Mouse (Mus musculus): ENCODE results near the gene Gli1. TPM values are rescaled to one million over a fixed set of nuclear protein-coding genes. Genes with fewer than 3 reads are reported as not detected.
A peak's percentile ranks its signal among the peaks of the same experiment; 100 is the strongest.

The Gli1 gene
- polyA plus RNA-seq, 1 experiment = 10.4 TPM

DNA sequence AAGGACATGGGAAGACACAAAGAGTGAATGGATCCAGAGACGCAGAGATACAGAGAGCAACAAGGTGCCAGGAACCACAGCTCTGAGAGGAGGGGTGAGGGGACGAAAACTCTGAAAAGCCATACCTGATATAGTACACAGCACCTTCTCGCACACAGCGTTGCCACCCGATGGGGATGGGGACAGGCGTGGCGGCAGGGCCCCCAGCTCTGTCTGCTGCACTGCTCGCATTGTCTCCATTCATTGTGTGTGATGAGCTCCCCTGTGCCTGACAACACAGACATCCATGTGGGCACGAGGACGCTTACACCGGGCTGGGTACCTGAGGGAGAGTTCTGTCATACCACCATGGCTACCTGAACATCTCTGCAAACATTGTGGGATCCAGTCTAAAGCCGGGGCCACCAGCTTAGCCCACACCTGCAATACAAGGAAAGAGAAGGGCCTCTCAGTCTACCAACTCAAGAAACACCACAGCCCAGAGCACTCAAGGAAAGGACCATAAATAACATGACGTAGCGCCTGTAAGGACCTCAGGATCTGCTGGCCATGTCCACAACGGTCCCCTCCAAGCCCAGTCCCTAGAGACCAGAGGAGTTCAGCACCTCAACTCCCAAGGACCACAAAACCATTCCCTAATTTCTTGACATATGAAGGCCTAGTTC, 54.4 kb downstream of the Gli1 start:
- Histone ChIP-seq H3K4me3 (ENCODE audit: low read depth, low read length) (peak overlapping the region; percentile 97), H3K27ac (ENCODE audit: insufficient read depth, low read depth, low read length) (peak overlapping the region; percentile 87)
- 44% methylated on average over 15 of the region's 15 CpGs for WGBS

DNA sequence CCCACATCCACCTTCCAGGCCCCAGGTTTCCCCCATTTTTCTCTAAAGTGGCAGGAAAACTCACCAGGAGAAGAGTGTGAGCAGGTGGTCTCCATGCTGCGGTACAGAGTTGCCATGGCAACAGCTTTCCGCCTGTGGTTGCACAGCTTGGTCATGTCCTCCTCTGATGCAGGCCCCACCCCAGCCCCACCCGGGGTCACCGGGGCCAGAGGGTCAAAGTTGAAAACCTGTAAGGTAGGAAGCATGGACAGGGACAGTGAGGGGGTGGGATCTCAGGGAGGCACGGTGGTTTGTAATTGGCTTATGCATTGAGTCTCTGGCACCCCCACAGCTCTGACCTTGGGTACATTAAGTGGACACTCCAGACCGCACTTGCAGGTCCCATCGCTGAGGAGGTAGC, 55.0 kb downstream of the Gli1 start:
- no peaks in the 10 kb centered on the region for H3K27me3 ChIP-seq (ENCODE audit: control insufficient read depth, insufficient read depth, low read length)
- peak overlapping the region; percentile 97 for H3K4me3 ChIP-seq (ENCODE audit: low read depth, low read length)
- H3K4me1 ChIP-seq (ENCODE audit: control insufficient read depth, insufficient read depth, insufficient read length, low read length) = peaks cover 20% of the 10 kb centered on the region
- WGBS = 30% methylated on average over 7 of the region's 7 CpGs
- TF ChIP-seq POLR2A (IDR thresholded peaks at IDR 0.05; ENCODE audit: low read depth, low read length) (no peak), CTCF (IDR thresholded peaks at IDR 0.05; ENCODE audit: extremely low read depth, insufficient read length, insufficient replicate concordance, low read depth, low read length) (no peak)
- peaks cover 55% of the 10 kb centered on the region for H3K36me3 ChIP-seq (ENCODE audit: control insufficient read depth, insufficient read depth, low read length)
- H3K27ac ChIP-seq (ENCODE audit: insufficient read depth, low read depth, low read length) = peak overlapping the region; percentile 87; the same call in 1 of the 2 replicates

More for the DNA sequence above, 54.4 kb downstream of the Gli1 start:
- Histone ChIP-seq H3K4me1 (ENCODE audit: control insufficient read depth, insufficient read depth, insufficient read length, low read length) (peaks cover 23% of the 10 kb centered on the region), H3K27me3 (ENCODE audit: control insufficient read depth, insufficient read depth, low read length) (no peaks in the 10 kb centered on the region), H3K36me3 (ENCODE audit: control insufficient read depth, insufficient read depth, low read length) (peaks cover 48% of the 10 kb centered on the region)
- TF ChIP-seq CTCF (IDR thresholded peaks at IDR 0.05; ENCODE audit: extremely low read depth, insufficient read length, insufficient replicate concordance, low read depth, low read length) = no peak

DNA sequence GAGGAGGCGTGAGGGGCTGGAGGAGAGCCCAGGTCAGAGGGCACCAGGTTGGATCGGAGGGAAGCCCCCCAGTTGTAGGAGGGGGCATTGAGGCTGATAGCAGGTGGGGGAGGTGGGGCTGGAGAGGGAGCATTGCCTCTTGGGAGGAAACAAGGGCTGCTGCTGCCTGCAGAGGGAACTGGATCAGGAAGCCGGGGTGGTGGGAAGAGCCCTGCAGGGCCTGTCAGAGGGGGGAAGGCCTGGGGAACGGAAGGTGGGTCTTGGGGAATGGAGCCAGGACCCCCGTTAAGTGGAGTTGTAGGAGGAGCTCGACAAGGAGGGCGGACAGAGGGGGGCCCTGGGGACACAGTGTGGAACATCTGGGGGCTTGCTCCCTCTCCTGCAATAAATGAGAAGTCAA, 55.6 kb downstream of the Gli1 start:
- TF ChIP-seq CTCF (IDR thresholded peaks at IDR 0.05; ENCODE audit: extremely low read depth, insufficient read length, insufficient replicate concordance, low read depth, low read length) (no peak), POLR2A (IDR thresholded peaks at IDR 0.05; ENCODE audit: low read depth, low read length) (no peak)
- Histone ChIP-seq H3K4me3 (ENCODE audit: low read depth, low read length) (no peak overlapping the region), H3K27me3 (ENCODE audit: control insufficient read depth, insufficient read depth, low read length) (no peaks in the 10 kb centered on the region), H3K27ac (ENCODE audit: insufficient read depth, low read depth, low read length) (no peak overlapping the region), H3K36me3 (ENCODE audit: control insufficient read depth, insufficient read depth, low read length) (peaks cover 60% of the 10 kb centered on the region), H3K4me1 (ENCODE audit: control insufficient read depth, insufficient read depth, insufficient read length, low read length) (peaks cover 20% of the 10 kb centered on the region)
- WGBS = 89% methylated on average over 7 of the region's 7 CpGs

DNA sequence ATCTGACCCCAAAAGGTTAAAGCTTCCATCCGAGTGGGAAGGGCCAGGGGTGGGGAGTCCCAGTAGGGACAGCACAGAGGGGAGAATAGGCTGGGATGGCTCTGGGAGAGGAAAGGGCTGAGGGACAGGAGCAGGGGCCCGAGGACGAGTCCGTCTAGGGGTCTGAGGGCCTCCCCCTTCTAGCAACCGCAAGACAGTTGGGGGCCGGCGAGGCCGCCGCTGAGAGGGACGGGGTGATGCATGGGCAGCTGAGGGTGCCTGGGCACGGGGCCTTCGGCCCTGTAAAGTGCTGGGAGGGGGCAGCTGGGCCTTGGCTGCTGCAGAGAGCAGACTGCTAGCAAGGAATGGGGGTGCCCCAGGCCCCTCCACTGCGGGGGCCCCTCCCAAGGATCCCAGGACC, 56.1 kb downstream of the Gli1 start:
- no peak overlapping the region for H3K4me3 ChIP-seq (ENCODE audit: low read depth, low read length)
- H3K27ac ChIP-seq (ENCODE audit: insufficient read depth, low read depth, low read length) = no peak overlapping the region
- H3K4me1 ChIP-seq (ENCODE audit: control insufficient read depth, insufficient read depth, insufficient read length, low read length) = peaks cover 20% of the 10 kb centered on the region
- TF ChIP-seq POLR2A (IDR thresholded peaks at IDR 0.05; ENCODE audit: low read depth, low read length) = no peak
- H3K36me3 ChIP-seq (ENCODE audit: control insufficient read depth, insufficient read depth, low read length) = peaks cover 64% of the 10 kb centered on the region
- 88% methylated on average over 13 of the region's 13 CpGs for WGBS
- no peaks in the 10 kb centered on the region for H3K27me3 ChIP-seq (ENCODE audit: control insufficient read depth, insufficient read depth, low read length)

DNA sequence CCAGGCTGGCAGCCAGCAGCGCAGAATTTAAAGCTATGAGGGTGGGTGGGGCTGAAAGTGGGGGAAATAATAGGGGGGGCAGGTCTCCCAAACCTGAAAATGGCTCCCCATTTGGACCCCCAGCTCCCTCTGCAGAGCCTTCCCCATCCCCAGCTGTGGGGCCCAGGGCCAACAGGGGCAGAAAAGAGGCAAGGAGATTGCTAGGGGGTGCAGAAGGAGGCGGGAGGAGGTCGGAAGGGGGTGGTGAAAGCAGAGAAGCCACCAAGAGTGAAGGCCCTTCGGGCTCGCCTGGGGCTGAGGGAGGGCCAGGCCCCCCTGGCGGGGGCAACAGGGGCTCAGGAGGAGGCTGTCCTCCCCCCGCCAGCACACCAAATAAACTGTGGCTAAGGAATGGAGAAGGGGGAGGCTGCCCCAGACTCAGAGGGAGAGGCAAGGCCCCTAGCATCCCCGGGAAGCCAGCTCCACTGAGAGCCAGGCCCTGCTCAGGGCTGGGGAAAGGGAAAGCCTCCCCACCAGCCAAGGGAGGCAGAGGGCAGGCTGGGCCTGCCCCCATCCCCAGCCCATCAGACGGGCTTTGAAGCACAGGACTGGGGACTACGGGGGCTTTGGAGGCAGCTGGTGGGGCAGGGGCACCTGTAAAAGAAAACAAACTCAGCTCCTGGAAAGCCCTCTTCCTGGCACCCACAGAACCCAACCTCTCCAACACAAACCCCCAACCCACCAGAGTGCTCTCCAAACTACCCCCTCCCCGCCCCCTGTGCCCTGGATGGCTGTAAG, 56.9 kb downstream of the Gli1 start:
- Histone ChIP-seq H3K4me1 (ENCODE audit: control insufficient read depth, insufficient read depth, insufficient read length, low read length) (peaks cover 20% of the 10 kb centered on the region), H3K36me3 (ENCODE audit: control insufficient read depth, insufficient read depth, low read length) (peaks cover 68% of the 10 kb centered on the region), H3K4me3 (ENCODE audit: low read depth, low read length) (no peak overlapping the region), H3K27me3 (ENCODE audit: control insufficient read depth, insufficient read depth, low read length) (no peaks in the 10 kb centered on the region), H3K27ac (ENCODE audit: insufficient read depth, low read depth, low read length) (no peak overlapping the region)
- 85% methylated on average over 11 of the region's 11 CpGs for WGBS
- TF ChIP-seq POLR2A (IDR thresholded peaks at IDR 0.05; ENCODE audit: low read depth, low read length) = no peak
- TF ChIP-seq CTCF (IDR thresholded peaks at IDR 0.05; ENCODE audit: extremely low read depth, insufficient read length, insufficient replicate concordance, low read depth, low read length) = no peak

GRCm38 (mm10) chr10:127284105-127284622, 57.6 kb downstream of the Gli1 start:
- H3K27ac ChIP-seq (ENCODE audit: insufficient read depth, low read depth, low read length) = no peak overlapping the region
- TF ChIP-seq POLR2A (IDR thresholded peaks at IDR 0.05; ENCODE audit: low read depth, low read length) (no peak), CTCF (IDR thresholded peaks at IDR 0.05; ENCODE audit: extremely low read depth, insufficient read length, insufficient replicate concordance, low read depth, low read length) (no peak)
- peaks cover 15% of the 10 kb centered on the region for H3K4me1 ChIP-seq (ENCODE audit: control insufficient read depth, insufficient read depth, insufficient read length, low read length)
- WGBS = 94% methylated on average over 7 of the region's 7 CpGs
- no peaks in the 10 kb centered on the region for H3K27me3 ChIP-seq (ENCODE audit: control insufficient read depth, insufficient read depth, low read length)
- no peak overlapping the region for H3K4me3 ChIP-seq (ENCODE audit: low read depth, low read length)
- peaks cover 74% of the 10 kb centered on the region for H3K36me3 ChIP-seq (ENCODE audit: control insufficient read depth, insufficient read depth, low read length)

- peaks cover 86% of the 10 kb centered on the region for H3K36me3 ChIP-seq (ENCODE audit: control insufficient read depth, insufficient read depth, low read length)
- 29% methylated on average over 13 of the region's 13 CpGs for WGBS
Measured at GRCm38 (mm10) chr10:127282620-127283215, 59.1 kb downstream of the Gli1 start.

More at GRCm38 (mm10) chr10:127282620-127283215, 59.1 kb downstream of the Gli1 start:
- Histone ChIP-seq H3K27ac (ENCODE audit: insufficient read depth, low read depth, low read length) (no peak overlapping the region), H3K27me3 (ENCODE audit: control insufficient read depth, insufficient read depth, low read length) (no peaks in the 10 kb centered on the region), H3K4me1 (ENCODE audit: control insufficient read depth, insufficient read depth, insufficient read length, low read length) (peaks cover 13% of the 10 kb centered on the region), H3K4me3 (ENCODE audit: low read depth, low read length) (no peak overlapping the region)
- TF ChIP-seq CTCF (IDR thresholded peaks at IDR 0.05; ENCODE audit: extremely low read depth, insufficient read length, insufficient replicate concordance, low read depth, low read length) (no peak), POLR2A (IDR thresholded peaks at IDR 0.05; ENCODE audit: low read depth, low read length) (no peak)

Data from small intestine, adult 2 months (tissue).